Mouse (Mus musculus) heart, adult 2 months (tissue): ENCODE measurements around the gene Cacng3.

Source experiments
- CTCF ChIP-seq: fragments of 200-600 bp; IDR thresholded peaks from 2 replicates; pipeline ENCODE4 v1.8.1; 2022; ENCODE audit warnings: antibody characterized with exemption, mild to moderate bottlenecking, moderate library complexity
- EP300 ChIP-seq: fragments of 200-500 bp; IDR thresholded peaks from 2 replicates; pipeline ENCODE4 v1.6.1; 2011; ENCODE audit warnings: low read depth, low read length, control low read depth; ENCODE audit not compliant: insufficient read depth
- POLR2A ChIP-seq: fragments of 200-500 bp; IDR thresholded peaks from 2 replicates; pipeline ENCODE4 v1.6.1; 2011; ENCODE audit warnings: mild to moderate bottlenecking, low read depth, low read length, control low read depth; ENCODE audit not compliant: insufficient read depth

DNA sequence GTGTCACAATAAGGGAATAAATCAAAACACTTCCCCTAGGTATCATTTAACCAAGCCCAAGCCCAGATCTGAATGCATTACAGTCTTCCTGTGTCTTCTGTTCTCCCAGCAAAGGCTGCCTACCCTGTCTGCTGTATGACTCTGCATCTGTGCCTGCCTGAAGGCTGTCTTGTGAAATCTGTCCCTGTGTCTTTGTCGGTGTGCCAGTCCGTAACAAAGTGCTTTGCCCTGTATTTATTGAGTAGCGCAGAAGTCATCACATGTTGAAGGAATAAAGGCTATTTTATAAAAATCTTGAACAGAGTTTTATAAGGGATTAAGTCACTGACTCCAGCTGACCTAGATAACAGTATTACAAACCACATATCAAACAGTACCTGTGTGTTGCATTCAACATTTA lies 13.6 kb upstream of the Cacng3 start:
- TF ChIP-seq CTCF (no peak), EP300 (no peak), POLR2A (no peak)
